Mouse (Mus musculus) lung, postnatal 0 days (tissue): ENCODE results near the gene Aff1. TPM values are rescaled to one million over a fixed set of nuclear protein-coding genes. Genes with fewer than 3 reads are reported as not detected.

Source experiments
- ATAC-seq: fragments of 200-750 bp; cut with Nextera tagmentation; 2 replicates; pipeline ENCODE4 v1.8.0; 2017; ENCODE audit warnings: moderate library complexity
- DNase-seq: peaks from one replicate; pipeline ENCODE4 v3.0.0-alpha.2; 2016; ENCODE audit warnings: low spot score
- H3K27ac ChIP-seq: fragments of 300-500 bp; sonication (generic); 2 replicates; pipeline ENCODE4 v1.5.1; 2014; ENCODE audit warnings: antibody characterized with exemption, mild to moderate bottlenecking, low read length, mixed read lengths
- H3K27me3 ChIP-seq: fragments of 300-500 bp; sonication (generic); replicated peaks from 2 replicates; pipeline ENCODE4 v1.6.1; 2014; ENCODE audit warnings: low read length, mixed read lengths; ENCODE audit not compliant: insufficient read depth
- H3K36me3 ChIP-seq: fragments of 300-500 bp; sonication (generic); 2 replicates; pipeline ENCODE4 v1.6.1; 2014; ENCODE audit warnings: low read length, mixed read lengths; ENCODE audit not compliant: insufficient read depth
- H3K4me1 ChIP-seq: fragments of 300-500 bp; sonication (generic); 2 replicates; pipeline ENCODE4 v1.6.1; 2014; ENCODE audit warnings: antibody characterized with exemption, low read depth, low read length, mixed read lengths; ENCODE audit not compliant: insufficient read depth
- H3K4me2 ChIP-seq: fragments of 300-500 bp; sonication (generic); replicated peaks from 2 replicates; pipeline ENCODE4 v1.6.1; 2014; ENCODE audit warnings: low read depth, mild to moderate bottlenecking, low read length, moderate library complexity, mixed read lengths
- H3K4me3 ChIP-seq: fragments of 300-500 bp; sonication (generic); 2 replicates; pipeline ENCODE4 v1.5.1; 2014; ENCODE audit warnings: low read depth, low read length
- H3K9ac ChIP-seq: fragments of 300-500 bp; sonication (generic); replicated peaks from 2 replicates; pipeline ENCODE4 v1.6.1; 2014; ENCODE audit warnings: low read depth, mild to moderate bottlenecking
- H3K9me3 ChIP-seq: fragments of 300-500 bp; sonication (generic); 2 replicates; pipeline ENCODE4 v1.6.1; 2016; ENCODE audit warnings: low read length, mixed read lengths
- CTCF ChIP-seq: IDR thresholded peaks from 2 replicates; pipeline ENCODE4 v1.5.1; 2016; ENCODE audit warnings: antibody characterized with exemption, mild to moderate bottlenecking
- EP300 ChIP-seq: IDR thresholded peaks from 2 replicates; pipeline ENCODE4 v1.6.1; 2016; ENCODE audit warnings: antibody characterized with exemption, mild to moderate bottlenecking, control low read depth
- WGBS: fragments of 180-500 bp; shearing (Covaris S2); extraction: QIAGEN DNeasy Blood & Tissue Kit; methylation state at CpG from one replicate; pipeline ENCODE4 v1.1.7; 2014; 5-methylcytosine and 5-hydroxymethylcytosine counted together
- polyA plus RNA-seq: library from polyadenylated mRNA; unstranded; fragments of >200 nt; fragmentation: Nextera tagmentation; extraction: Ambion mirVana; gene quantifications from 2 replicates; pipeline ENCODE4 v1.2.1, GENCODE M21; 2015

Gene Aff1
- polyA plus RNA-seq, 1 experiment from 2014 or later: 9.4 TPM

DNA sequence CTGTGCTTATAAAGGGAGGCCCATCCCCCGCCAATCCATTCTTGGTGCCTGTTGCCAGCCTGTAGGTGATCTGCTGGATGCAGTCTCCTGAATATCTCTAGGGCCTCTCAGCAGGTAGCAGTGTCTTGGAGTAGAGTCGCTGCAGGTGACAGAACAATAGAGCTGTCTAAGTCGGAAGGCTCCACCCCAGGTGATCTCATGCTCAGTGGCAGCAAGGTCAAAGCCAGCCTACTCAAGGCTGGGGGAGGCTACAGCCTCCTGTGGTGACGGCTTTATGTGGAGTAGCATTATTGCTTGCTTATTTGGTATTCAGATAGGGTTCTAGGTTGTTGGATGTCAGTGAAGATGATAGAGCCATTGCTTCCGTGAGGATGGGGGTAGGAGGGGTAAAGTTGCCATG is 121.1 kb downstream of the Aff1 start:
- Histone ChIP-seq H3K4me3 (no peak overlapping the region), H3K36me3 (0 out of 2 replicates have a peak, but pooled peaks cover 4% of the 10 kb centered on the region), H3K4me1 (peaks cover 13% of the 10 kb centered on the region; the same call in 1 of the 2 replicates), H3K27ac (no peak overlapping the region), H3K27me3 (no peaks in the 10 kb centered on the region), H3K9ac (no peak overlapping the region), H3K9me3 (no peaks in the 10 kb centered on the region), H3K4me2 (no peak overlapping the region)
- 79% methylated on average over 5 of the region's 5 CpGs for WGBS
- ATAC-seq (no peak), DNase-seq (no peak)
- TF ChIP-seq CTCF (no peak), EP300 (no peak)

DNA sequence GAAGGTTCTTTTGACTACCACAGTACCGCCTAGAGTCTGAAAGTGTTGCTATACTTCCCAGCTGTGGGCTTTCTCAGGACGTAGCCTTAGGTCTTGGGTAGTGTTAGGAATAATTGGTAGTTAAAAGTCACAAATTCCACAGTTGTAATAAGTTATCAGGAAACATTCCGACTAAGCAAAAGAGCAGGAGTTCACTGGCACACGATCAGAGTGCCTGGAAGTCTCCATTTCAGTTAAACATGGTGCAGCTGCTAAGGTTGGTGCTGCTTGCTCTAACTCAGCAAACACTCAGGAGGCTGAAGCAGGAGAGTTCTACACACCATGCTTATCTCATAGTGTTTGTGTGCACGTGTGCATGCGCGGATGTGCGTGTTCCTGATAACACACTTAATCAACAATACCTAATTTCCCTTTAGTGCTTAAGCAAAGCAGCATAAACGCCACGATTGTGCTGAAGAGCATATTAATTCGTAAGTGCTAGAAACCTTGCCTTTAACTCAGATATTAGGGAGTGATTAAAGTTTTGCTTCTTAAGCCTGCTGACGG is 121.9 kb downstream of the Aff1 start:
- no peak overlapping the region for H3K27ac ChIP-seq
- no peak overlapping the region for H3K4me2 ChIP-seq
- WGBS: 65% methylated on average over 12 of the region's 12 CpGs
- DNase-seq: no peak
- ATAC-seq: no peak
- H3K36me3 ChIP-seq: 0 out of 2 replicates have a peak, but pooled peaks cover 7% of the 10 kb centered on the region
- no peak overlapping the region for H3K4me3 ChIP-seq
- no peaks in the 10 kb centered on the region for H3K27me3 ChIP-seq
- H3K9me3 ChIP-seq: no peaks in the 10 kb centered on the region
- H3K4me1 ChIP-seq: peaks cover 13% of the 10 kb centered on the region; the same call in 1 of the 2 replicates
- no peak overlapping the region for H3K9ac ChIP-seq
- TF ChIP-seq EP300 (no peak), CTCF (no peak)

DNA sequence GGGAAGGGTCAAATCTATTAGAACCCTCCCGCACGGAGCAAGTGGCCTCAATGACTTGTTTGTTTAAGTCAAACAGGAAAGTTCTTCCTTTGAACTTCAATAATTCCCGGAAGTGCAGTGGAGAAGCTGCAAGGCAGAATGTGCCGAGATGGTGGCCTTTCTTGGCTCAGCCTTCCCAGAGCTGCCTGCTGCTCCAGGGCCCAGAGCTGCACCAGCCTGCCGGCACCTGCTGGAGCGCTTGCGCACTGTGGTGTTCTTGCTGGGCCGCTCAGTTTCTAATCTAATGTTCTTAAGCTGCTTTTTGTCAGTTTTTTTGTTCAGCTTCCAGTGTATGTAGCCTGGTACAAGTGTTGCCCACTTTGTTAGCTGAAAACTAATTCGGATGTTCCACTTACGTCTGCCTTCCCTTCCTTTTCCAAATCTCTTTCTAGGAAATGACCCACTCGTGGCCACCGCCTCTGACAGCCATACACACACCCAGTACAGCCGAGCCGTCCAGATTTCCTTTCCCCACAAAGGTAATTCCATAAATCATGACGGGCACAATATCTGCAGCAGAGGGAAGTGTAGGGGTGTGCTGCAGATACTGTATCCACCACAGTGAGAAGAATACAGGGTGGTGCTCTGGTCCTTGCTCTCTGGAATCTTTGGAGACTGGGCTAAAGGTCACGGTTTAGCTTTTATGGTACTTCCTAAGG is 122.5 kb downstream of the Aff1 start:
- Histone ChIP-seq H3K4me1 (peaks cover 13% of the 10 kb centered on the region; the same call in 1 of the 2 replicates), H3K4me2 (no peak overlapping the region), H3K36me3 (0 out of 2 replicates have a peak, but pooled peaks cover 7% of the 10 kb centered on the region), H3K4me3 (no peak overlapping the region), H3K9ac (no peak overlapping the region), H3K9me3 (no peaks in the 10 kb centered on the region), H3K27me3 (no peaks in the 10 kb centered on the region), H3K27ac (peak overlapping the region; percentile 54)
- peak; percentile 69 for ATAC-seq
- TF ChIP-seq EP300 (peak; percentile 38), CTCF (no peak)
- peak; percentile 71 for DNase-seq
- 34% methylated on average over 16 of the region's 16 CpGs for WGBS

DNA sequence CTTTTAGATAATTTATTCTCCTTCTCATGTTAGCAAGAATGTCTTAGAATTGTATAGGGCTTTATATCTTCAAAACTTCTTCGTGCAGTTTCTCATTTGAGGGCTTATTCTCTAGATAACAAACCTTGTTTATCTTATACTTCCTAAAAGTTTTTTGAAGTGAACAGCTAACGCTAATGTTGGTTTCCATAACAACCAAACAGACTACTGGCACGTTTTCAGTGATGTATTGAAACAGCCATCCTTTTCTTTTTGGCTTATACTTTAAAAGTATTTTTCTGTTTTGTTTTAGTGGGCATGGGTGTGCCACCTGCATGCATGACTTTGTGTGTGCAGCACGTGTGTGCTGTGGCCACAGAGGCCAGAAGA is 123.1 kb downstream of the Aff1 start:
- WGBS: 19% methylated on average over 4 of the region's 4 CpGs
- H3K27ac ChIP-seq: peak overlapping the region; percentile 54; the same call in 1 of the 2 replicates
- DNase-seq: peak; percentile 53
- no peaks in the 10 kb centered on the region for H3K27me3 ChIP-seq
- no peak overlapping the region for H3K9ac ChIP-seq
- no peak overlapping the region for H3K4me2 ChIP-seq
- peaks cover 13% of the 10 kb centered on the region; the same call in 1 of the 2 replicates for H3K4me1 ChIP-seq
- H3K9me3 ChIP-seq: no peaks in the 10 kb centered on the region
- no peak overlapping the region for H3K4me3 ChIP-seq
- TF ChIP-seq EP300 (no peak; the same call in 1 of the 2 replicates), CTCF (no peak)
- H3K36me3 ChIP-seq: 0 out of 2 replicates have a peak, but pooled peaks cover 7% of the 10 kb centered on the region
- ATAC-seq: 0 out of 2 replicates have a peak, but pooled peaks have one; percentile 20

DNA sequence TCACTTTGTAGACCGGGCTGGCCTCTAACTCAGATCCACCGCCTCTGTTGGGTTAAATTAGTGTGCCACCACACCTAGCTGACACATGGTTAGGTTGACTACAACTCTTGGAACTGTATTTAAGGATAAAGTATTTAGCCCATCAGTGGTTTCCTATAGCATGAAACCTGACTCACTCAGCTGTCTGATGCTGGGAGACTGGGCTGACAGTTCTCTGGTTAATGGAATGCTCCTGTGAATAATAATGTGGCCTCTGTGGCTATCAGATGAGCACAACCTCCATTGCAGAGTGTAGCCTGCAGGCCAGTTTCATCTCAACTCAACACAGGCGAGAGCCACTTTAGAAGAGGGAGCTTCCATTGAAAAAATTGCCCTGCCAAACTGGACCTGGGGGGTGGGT is 124.5 kb downstream of the Aff1 start:
- Histone ChIP-seq H3K4me3 (no peak overlapping the region), H3K36me3 (0 out of 2 replicates have a peak, but pooled peaks cover 7% of the 10 kb centered on the region), H3K27me3 (no peaks in the 10 kb centered on the region), H3K4me2 (no peak overlapping the region), H3K4me1 (peaks cover 22% of the 10 kb centered on the region; the same call in 1 of the 2 replicates), H3K27ac (no peak overlapping the region), H3K9ac (no peak overlapping the region), H3K9me3 (no peaks in the 10 kb centered on the region)
- ATAC-seq: no peak
- TF ChIP-seq EP300 (no peak), CTCF (no peak)
- DNase-seq: no peak
- WGBS: 91% methylated on average over 3 of the region's 3 CpGs

DNA sequence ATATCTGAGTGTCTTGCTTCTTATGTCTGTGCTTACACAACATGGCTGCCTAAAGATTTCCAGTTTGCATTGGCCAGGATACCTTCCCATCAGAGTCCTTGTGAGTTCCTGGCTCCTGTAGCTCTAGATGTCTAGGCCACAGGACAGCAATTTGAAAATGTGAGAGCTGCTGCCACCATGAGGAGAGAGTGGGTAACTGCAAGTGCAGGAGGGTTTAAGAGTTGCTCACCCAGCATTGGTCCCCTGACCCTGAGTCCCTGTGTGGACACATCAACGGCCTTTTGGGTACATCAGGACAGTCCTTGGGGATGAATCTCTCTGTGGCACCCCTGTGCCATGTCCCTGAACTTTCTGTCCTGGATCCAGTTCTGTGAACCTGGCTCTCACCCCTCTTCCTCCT is 125.6 kb downstream of the Aff1 start:
- Histone ChIP-seq H3K4me3 (no peak overlapping the region), H3K27ac (no peak overlapping the region), H3K4me2 (no peak overlapping the region), H3K4me1 (peaks cover 22% of the 10 kb centered on the region; the same call in 1 of the 2 replicates), H3K9ac (no peak overlapping the region), H3K36me3 (0 out of 2 replicates have a peak, but pooled peaks cover 3% of the 10 kb centered on the region), H3K27me3 (no peaks in the 10 kb centered on the region), H3K9me3 (no peaks in the 10 kb centered on the region)
- DNase-seq (peak; percentile 88), ATAC-seq (peak; percentile 61)
- TF ChIP-seq CTCF (peak; percentile 98), EP300 (no peak)
- WGBS: 31% methylated on average over 1 of the region's 1 CpGs
